Mouse (Mus musculus) E14TG2a.4 (cell line): Measurements from ENCODE around the gene Ttll8.

Experiments
- CTCF ChIP-seq: conservative IDR thresholded peaks from 2 replicates; pipeline ENCODE4 v1.5.1; 2014; ENCODE audit warnings: low read length
- NANOG ChIP-seq: IDR thresholded peaks from 2 replicates; pipeline ENCODE4 v1.6.1; 2014; ENCODE audit warnings: borderline replicate concordance, low read length, mixed read lengths
- POU5F1 ChIP-seq: IDR thresholded peaks from 2 replicates; pipeline ENCODE4 v1.6.1; 2014; ENCODE audit warnings: low read length, borderline replicate concordance

DNA sequence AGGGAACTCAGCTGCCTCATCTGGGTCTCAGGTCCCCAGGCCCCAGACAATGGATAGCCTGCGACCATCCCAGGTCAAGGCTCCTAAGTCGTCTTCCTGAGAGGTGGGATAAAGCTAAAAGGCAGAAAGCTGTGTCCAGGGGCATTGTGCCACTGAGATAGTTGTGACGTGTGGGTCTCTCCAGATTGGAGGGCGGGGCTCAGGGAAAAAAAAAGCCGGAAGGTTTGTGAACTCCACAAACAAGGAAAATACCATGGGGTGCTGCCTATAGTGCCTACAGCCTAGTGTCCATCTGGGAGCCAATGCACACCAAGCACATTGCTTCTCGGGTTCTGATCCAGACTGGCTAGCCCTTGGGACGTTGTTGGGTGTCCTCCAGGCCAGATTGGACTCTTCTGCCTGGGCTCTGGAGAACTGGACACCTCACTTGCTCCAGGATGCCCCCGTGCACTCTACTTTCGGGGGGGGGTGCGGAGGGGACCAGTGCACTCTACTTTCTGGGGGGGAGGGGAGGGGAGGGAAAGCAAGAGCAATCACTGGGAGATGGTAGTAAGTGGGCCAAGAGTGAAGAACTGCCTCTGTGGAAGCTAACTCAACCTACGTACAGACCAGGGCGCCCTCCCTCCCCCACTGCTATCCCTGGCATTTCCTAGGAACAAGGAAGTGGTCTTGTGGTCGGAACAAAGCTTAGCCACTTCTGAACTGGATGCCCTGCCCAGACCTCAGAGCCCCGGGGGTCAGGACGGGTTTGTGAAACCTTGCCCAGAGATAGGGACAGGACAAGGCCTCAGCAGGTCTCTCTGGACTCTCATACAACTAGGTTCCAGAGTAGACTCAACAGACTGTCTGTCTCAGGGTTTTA lies 99.0 kb downstream of the Ttll8 start:
- no peak for TF ChIP-seq POU5F1
- no peak for TF ChIP-seq CTCF
- TF ChIP-seq NANOG = no peak
